30 mouse cellular contexts compared by ENCODE assay signal in the genomic region with DNA sequence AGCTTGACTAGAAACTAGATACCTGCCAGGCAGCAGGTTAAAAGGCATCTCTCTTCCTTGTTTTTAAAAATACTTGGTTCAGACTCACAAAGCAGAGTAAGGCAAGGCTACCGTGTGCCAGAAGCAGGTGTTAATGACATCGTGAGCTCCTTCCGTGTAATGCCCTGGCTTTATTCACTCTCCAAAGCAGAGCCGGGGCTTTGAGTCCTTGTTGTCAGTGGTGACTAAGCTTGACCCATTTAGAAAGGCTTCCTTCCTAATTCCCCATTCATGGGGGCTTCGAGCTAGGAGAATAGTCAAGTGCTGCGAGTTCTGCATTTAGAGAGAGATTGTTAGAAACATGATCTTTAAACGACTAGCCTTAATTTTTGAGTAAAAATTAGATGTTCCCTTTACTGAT. TPM values are rescaled to one million over a fixed set of nuclear protein-coding genes. Genes with fewer than 3 reads are reported as not detected.
"Had no signal": no experiment of that assay in that cellular context is flagged by ENCODE, and none has a peak within 500 bp of the region (broad histone marks: within the 10 kb centered on the region; RNA-seq: fewer than 3 reads in every experiment).

No protein-coding gene starts in this region.

- ATAC-seq: intestine, embryonic 16.5 days; liver, embryonic 12.5 days; midbrain, embryonic 16.5 days had no signal

- H3K9me3 ChIP-seq: limb, embryonic 13.5 days; liver, embryonic 12.5 days; liver, embryonic 15.5 days; lung, embryonic 15.5 days; megakaryocyte, embryonic 14.5 days; midbrain, embryonic 10.5 days had no signal

- H3K4me2 ChIP-seq: limb, embryonic 13.5 days; liver, embryonic 12.5 days; liver, embryonic 15.5 days; lung, embryonic 15.5 days had no signal

- H3K4me3 ChIP-seq: limb, embryonic 13.5 days; liver, embryonic 12.5 days; liver, embryonic 15.5 days; lung, embryonic 15.5 days; megakaryocyte, embryonic 14.5 days; midbrain, embryonic 10.5 days had no signal

- H3K9ac ChIP-seq: limb, embryonic 13.5 days; liver, embryonic 12.5 days; liver, embryonic 15.5 days; lung, embryonic 15.5 days had no signal

- DNase-seq: kidney, adult 18-20 months; kidney, adult 9 months; kidney, postnatal 14 days; kidney, postnatal 4 days; layer of hippocampus, adult 9-11 months; liver; lung, adult 18-20 months; lung, postnatal 10 days; lung, postnatal 36 days; thymus, postnatal 25 days had no signal

- H3K27me3 ChIP-seq: limb, embryonic 13.5 days; liver, embryonic 12.5 days; liver, embryonic 15.5 days; lung, embryonic 15.5 days had no signal

- H3K36me3 ChIP-seq: limb, embryonic 13.5 days; liver, embryonic 12.5 days; liver, embryonic 15.5 days; lung, embryonic 15.5 days; midbrain, embryonic 10.5 days had no signal

- H3K4me1 ChIP-seq: limb, embryonic 13.5 days; liver, embryonic 15.5 days; lung, embryonic 15.5 days; megakaryocyte, embryonic 14.5 days had no signal

- H3K27ac ChIP-seq: limb, embryonic 13.5 days; liver, embryonic 12.5 days; liver, embryonic 15.5 days; lung, embryonic 15.5 days; midbrain, embryonic 10.5 days had no signal

RNA-seq across cellular contexts. Expression of gene Lect2, which starts 31.5 kb away (rescaled TPM):
- total RNA-seq: layer of hippocampus, adult 18-20 months; layer of hippocampus, postnatal 25 days; left cerebral cortex, adult 18-20 months; left cerebral cortex, postnatal 36 days had no signal
- polyA plus RNA-seq: limb, embryonic 13.5 days; lung, embryonic 15.5 days; midbrain, embryonic 10.5 days; midbrain, embryonic 16.5 days; neural tube, embryonic 11.5 days; neural tube, embryonic 14.5 days; spleen, adult 2 months; testis, adult 2 months; thymus, postnatal 0 days had no signal

RNA-seq across cellular contexts. Expression of gene Il9, which starts 34.8 kb away (rescaled TPM):
- total RNA-seq: layer of hippocampus, adult 18-20 months; layer of hippocampus, postnatal 25 days; left cerebral cortex, adult 18-20 months; left cerebral cortex, postnatal 36 days had no signal
- polyA plus RNA-seq: intestine, embryonic 16.5 days; kidney, embryonic 16.5 days; limb, embryonic 13.5 days; liver, embryonic 12.5 days; liver, embryonic 15.5 days; lung, embryonic 15.5 days; midbrain, embryonic 10.5 days; midbrain, embryonic 16.5 days; neural tube, embryonic 11.5 days; neural tube, embryonic 14.5 days; small intestine, adult 2 months; spleen, adult 2 months; stomach, embryonic 16.5 days had no signal
